Mouse (Mus musculus): ENCODE results near the gene Bmp3. TPM values are rescaled to one million over a fixed set of nuclear protein-coding genes. Genes with fewer than 3 reads are reported as not detected.

Bmp3 gene
- polyA plus RNA-seq, 1 experiment: not detected

- Histone ChIP-seq H3K36me3 (ENCODE audit: control insufficient read depth, insufficient read depth) (no peaks in the 10 kb centered on the region), H3K27me3 (ENCODE audit: control insufficient read depth, insufficient read depth, insufficient read length) (peaks cover 11% of the 10 kb centered on the region), H3K79me2 (ENCODE audit: control insufficient read depth, insufficient read depth) (no peaks in the 10 kb centered on the region), H3K79me3 (ENCODE audit: low read depth) (no peaks in the 10 kb centered on the region), H3K4me3 (ENCODE audit: insufficient read depth, poor library complexity, severe bottlenecking) (no peak overlapping the region), H3ac (ENCODE audit: control insufficient read depth, insufficient read length, low read depth) (no peak overlapping the region)
- TF ChIP-seq CEBPB (IDR thresholded peaks at IDR 0.05; ENCODE audit: low read depth) (no peak), FOSL1 (IDR thresholded peaks at IDR 0.05; ENCODE audit: insufficient read depth, low read length, poor library complexity, severe bottlenecking) (no peak), MAX (IDR thresholded peaks at IDR 0.05) (no peak), USF1 (IDR thresholded peaks at IDR 0.05; ENCODE audit: low read depth) (no peak), MYOG (IDR thresholded peaks at IDR 0.05; ENCODE audit: control insufficient read depth, extremely low read depth, insufficient read length) (no peak), CTCF (IDR thresholded peaks at IDR 0.05; ENCODE audit: control insufficient read depth, insufficient read depth, insufficient read length) (no peak), MYOD1 (IDR thresholded peaks at IDR 0.05; ENCODE audit: control insufficient read depth, insufficient read length, low read depth) (no peak)
Measured at GRCm38 (mm10) chr5:98876056-98876455, 21.8 kb downstream of the Bmp3 start.

- H3K36me3 ChIP-seq (ENCODE audit: control insufficient read depth, insufficient read depth): no peaks in the 10 kb centered on the region
- no peaks in the 10 kb centered on the region for H3K79me2 ChIP-seq (ENCODE audit: control insufficient read depth, insufficient read depth)
- TF ChIP-seq MAX (IDR thresholded peaks at IDR 0.05): no peak
- TF ChIP-seq CEBPB (IDR thresholded peaks at IDR 0.05; ENCODE audit: low read depth): no peak
- no peak for TF ChIP-seq FOSL1 (IDR thresholded peaks at IDR 0.05; ENCODE audit: insufficient read depth, low read length, poor library complexity, severe bottlenecking)
- TF ChIP-seq MYOG (IDR thresholded peaks at IDR 0.05; ENCODE audit: control insufficient read depth, extremely low read depth, insufficient read length): no peak
- no peak for TF ChIP-seq MYOD1 (IDR thresholded peaks at IDR 0.05; ENCODE audit: control insufficient read depth, insufficient read length, low read depth)
- TF ChIP-seq USF1 (IDR thresholded peaks at IDR 0.05; ENCODE audit: low read depth): no peak
- TF ChIP-seq CTCF (IDR thresholded peaks at IDR 0.05; ENCODE audit: control insufficient read depth, insufficient read depth, insufficient read length): no peak
- H3K79me3 ChIP-seq (ENCODE audit: low read depth): no peaks in the 10 kb centered on the region
- H3K4me3 ChIP-seq (ENCODE audit: insufficient read depth, poor library complexity, severe bottlenecking): no peak overlapping the region
- no peak overlapping the region for H3ac ChIP-seq (ENCODE audit: control insufficient read depth, insufficient read length, low read depth)
- H3K27me3 ChIP-seq (ENCODE audit: control insufficient read depth, insufficient read depth, insufficient read length): no peaks in the 10 kb centered on the region
Measured at GRCm38 (mm10) chr5:98878891-98879290, 24.7 kb downstream of the Bmp3 start.

GRCm38 (mm10) chr5:98882096-98882495 is 27.9 kb downstream of the Bmp3 start:
- H3K79me2 ChIP-seq (ENCODE audit: control insufficient read depth, insufficient read depth): no peaks in the 10 kb centered on the region
- TF ChIP-seq FOSL1 (IDR thresholded peaks at IDR 0.05; ENCODE audit: insufficient read depth, low read length, poor library complexity, severe bottlenecking) (no peak), MYOG (IDR thresholded peaks at IDR 0.05; ENCODE audit: control insufficient read depth, extremely low read depth, insufficient read length) (no peak), CEBPB (IDR thresholded peaks at IDR 0.05; ENCODE audit: low read depth) (no peak), USF1 (IDR thresholded peaks at IDR 0.05; ENCODE audit: low read depth) (no peak), CTCF (IDR thresholded peaks at IDR 0.05; ENCODE audit: control insufficient read depth, insufficient read depth, insufficient read length) (no peak), MAX (IDR thresholded peaks at IDR 0.05) (no peak), MYOD1 (IDR thresholded peaks at IDR 0.05; ENCODE audit: control insufficient read depth, insufficient read length, low read depth) (no peak)
- H3K27me3 ChIP-seq (ENCODE audit: control insufficient read depth, insufficient read depth, insufficient read length): no peaks in the 10 kb centered on the region
- no peak overlapping the region for H3ac ChIP-seq (ENCODE audit: control insufficient read depth, insufficient read length, low read depth)
- H3K79me3 ChIP-seq (ENCODE audit: low read depth): no peaks in the 10 kb centered on the region
- no peaks in the 10 kb centered on the region for H3K36me3 ChIP-seq (ENCODE audit: control insufficient read depth, insufficient read depth)
- no peak overlapping the region for H3K4me3 ChIP-seq (ENCODE audit: insufficient read depth, poor library complexity, severe bottlenecking)

GRCm38 (mm10) chr5:98890544-98891050 is 36.4 kb downstream of the Bmp3 start:
- Histone ChIP-seq H3K79me2 (ENCODE audit: control insufficient read depth, insufficient read depth) (no peaks in the 10 kb centered on the region), H3K27me3 (ENCODE audit: control insufficient read depth, insufficient read depth, insufficient read length) (no peaks in the 10 kb centered on the region), H3K36me3 (ENCODE audit: control insufficient read depth, insufficient read depth) (no peaks in the 10 kb centered on the region), H3ac (ENCODE audit: control insufficient read depth, insufficient read length, low read depth) (no peak overlapping the region), H3K4me3 (ENCODE audit: insufficient read depth, poor library complexity, severe bottlenecking) (no peak overlapping the region), H3K79me3 (ENCODE audit: low read depth) (no peaks in the 10 kb centered on the region)
- no peak for TF ChIP-seq MYOD1 (IDR thresholded peaks at IDR 0.05; ENCODE audit: control insufficient read depth, insufficient read length, low read depth)
- peak; percentile 12 for TF ChIP-seq CEBPB (IDR thresholded peaks at IDR 0.05; ENCODE audit: low read depth)
- TF ChIP-seq FOSL1 (IDR thresholded peaks at IDR 0.05; ENCODE audit: insufficient read depth, low read length, poor library complexity, severe bottlenecking): no peak
- no peak for TF ChIP-seq MYOG (IDR thresholded peaks at IDR 0.05; ENCODE audit: control insufficient read depth, extremely low read depth, insufficient read length)
- TF ChIP-seq CTCF (IDR thresholded peaks at IDR 0.05; ENCODE audit: control insufficient read depth, insufficient read depth, insufficient read length): no peak
- TF ChIP-seq USF1 (IDR thresholded peaks at IDR 0.05; ENCODE audit: low read depth): no peak

- TF ChIP-seq MYOG (IDR thresholded peaks at IDR 0.05; ENCODE audit: control insufficient read depth, extremely low read depth, insufficient read length) (no peak), MYOD1 (IDR thresholded peaks at IDR 0.05; ENCODE audit: control insufficient read depth, insufficient read length, low read depth) (no peak)
- Histone ChIP-seq H3K79me2 (ENCODE audit: control insufficient read depth, insufficient read depth) (no peaks in the 10 kb centered on the region), H3K36me3 (ENCODE audit: control insufficient read depth, insufficient read depth) (no peaks in the 10 kb centered on the region), H3ac (ENCODE audit: control insufficient read depth, insufficient read length, low read depth) (no peak overlapping the region), H3K79me3 (ENCODE audit: low read depth) (no peaks in the 10 kb centered on the region), H3K27me3 (ENCODE audit: control insufficient read depth, insufficient read depth, insufficient read length) (no peaks in the 10 kb centered on the region), H3K4me3 (ENCODE audit: insufficient read depth, poor library complexity, severe bottlenecking) (no peak overlapping the region)
Measured at GRCm38 (mm10) chr5:98894281-98894680, 40.1 kb downstream of the Bmp3 start.

- H3K27me3 ChIP-seq (ENCODE audit: control insufficient read depth, insufficient read depth, insufficient read length): no peaks in the 10 kb centered on the region
- H3K79me2 ChIP-seq (ENCODE audit: control insufficient read depth, insufficient read depth): no peaks in the 10 kb centered on the region
- no peak overlapping the region for H3ac ChIP-seq (ENCODE audit: control insufficient read depth, insufficient read length, low read depth)
- H3K79me3 ChIP-seq (ENCODE audit: low read depth): no peaks in the 10 kb centered on the region
- no peak overlapping the region for H3K4me3 ChIP-seq (ENCODE audit: insufficient read depth, poor library complexity, severe bottlenecking)
- H3K36me3 ChIP-seq (ENCODE audit: control insufficient read depth, insufficient read depth): no peaks in the 10 kb centered on the region
- TF ChIP-seq MYOG (IDR thresholded peaks at IDR 0.05; ENCODE audit: control insufficient read depth, extremely low read depth, insufficient read length): no peak
- TF ChIP-seq USF1 (IDR thresholded peaks at IDR 0.05; ENCODE audit: low read depth): no peak
- no peak for TF ChIP-seq FOSL1 (IDR thresholded peaks at IDR 0.05; ENCODE audit: insufficient read depth, low read length, poor library complexity, severe bottlenecking)
- no peak for TF ChIP-seq CTCF (IDR thresholded peaks at IDR 0.05; ENCODE audit: control insufficient read depth, insufficient read depth, insufficient read length)
- TF ChIP-seq MAX (IDR thresholded peaks at IDR 0.05): no peak
- TF ChIP-seq MYOD1 (IDR thresholded peaks at IDR 0.05; ENCODE audit: control insufficient read depth, insufficient read length, low read depth): no peak
- no peak for TF ChIP-seq CEBPB (IDR thresholded peaks at IDR 0.05; ENCODE audit: low read depth)
Measured at GRCm38 (mm10) chr5:98897946-98898345, 43.7 kb downstream of the Bmp3 start.

All from C2C12 (cell line).